Mouse (Mus musculus): ENCODE results near the gene Trim33.

- TF ChIP-seq MYC (IDR thresholded peaks at IDR 0.05; ENCODE audit: low read depth, low read length) = no peak
- TF ChIP-seq CTCF (IDR thresholded peaks at IDR 0.05 in 2 of 3, conservative IDR thresholded peaks at IDR 0.05 in 1 of 3; ENCODE audit: control insufficient read depth in 1 of 3, insufficient read depth in 1 of 3, low read depth in 2 of 3, low read length in 3 of 3, poor library complexity in 1 of 3, severe bottlenecking in 1 of 3) = no peak
Observed at GRCm38 (mm10) chr3:103380814-103381213, 101.7 kb downstream of the Trim33 start.

All from MEL (cell line).